Mouse (Mus musculus) heart, postnatal 0 days (tissue): ENCODE results near the gene Nav2. TPM values are rescaled to one million over a fixed set of nuclear protein-coding genes. Genes with fewer than 3 reads are reported as not detected.

Experiments used
- ATAC-seq: fragments of 200-750 bp; cut with Nextera tagmentation; 2 replicates; pipeline ENCODE4 v1.8.0; 2017; ENCODE audit warnings: low read depth, moderate number of reproducible peaks, moderate library complexity; ENCODE audit not compliant: insufficient read depth
- DNase-seq: peaks from one replicate; pipeline ENCODE4 v3.0.0-alpha.2; 2016; ENCODE audit warnings: low spot score
- H3K27ac ChIP-seq: fragments of 300-500 bp; sonication (generic); 2 replicates; pipeline ENCODE4 v1.5.1; 2014; ENCODE audit warnings: low read depth, mild to moderate bottlenecking
- H3K27me3 ChIP-seq: fragments of 300-500 bp; sonication (generic); 2 replicates; pipeline ENCODE4 v1.6.1; 2014; ENCODE audit warnings: low read length, mixed read lengths; ENCODE audit not compliant: control insufficient read depth, insufficient read depth
- H3K36me3 ChIP-seq: fragments of 300-500 bp; sonication (generic); replicated peaks from 2 replicates; pipeline ENCODE4 v1.6.1; 2014; ENCODE audit warnings: low read length, mixed read lengths; ENCODE audit not compliant: control insufficient read depth, insufficient read depth
- H3K4me1 ChIP-seq: fragments of 300-500 bp; sonication (generic); 2 replicates; pipeline ENCODE4 v1.6.1; 2014; ENCODE audit warnings: antibody characterized with exemption; ENCODE audit not compliant: control insufficient read depth, insufficient read depth
- H3K4me2 ChIP-seq: fragments of 300-500 bp; sonication (generic); 2 replicates; pipeline ENCODE4 v1.6.1; 2014; ENCODE audit warnings: low read depth, mild to moderate bottlenecking, low read length, moderate library complexity
- H3K4me3 ChIP-seq: fragments of 300-500 bp; sonication (generic); 2 replicates; pipeline ENCODE4 v1.5.1; 2014; ENCODE audit warnings: low read depth, low read length
- H3K9ac ChIP-seq: fragments of 300-500 bp; sonication (generic); replicated peaks from 2 replicates; pipeline ENCODE4 v1.6.1; 2014; ENCODE audit warnings: low read depth, low read length, mixed read lengths
- H3K9me3 ChIP-seq: fragments of 300-500 bp; sonication (generic); replicated peaks from 2 replicates; pipeline ENCODE4 v1.6.1; 2016; ENCODE audit warnings: low read length; ENCODE audit not compliant: control insufficient read depth
- CTCF ChIP-seq: IDR thresholded peaks from 2 replicates; pipeline ENCODE4 v1.5.1; 2016; ENCODE audit warnings: antibody characterized with exemption, control low read depth, low read depth
- EP300 ChIP-seq: IDR thresholded peaks from 2 replicates; pipeline ENCODE4 v1.6.1; 2016; ENCODE audit warnings: antibody characterized with exemption, low read depth
- WGBS: fragments of 180-500 bp; shearing (Covaris S2); extraction: QIAGEN DNeasy Blood & Tissue Kit; methylation state at CpG from one replicate; pipeline ENCODE4 v1.1.7; 2014; 5-methylcytosine and 5-hydroxymethylcytosine counted together
- polyA plus RNA-seq: library from polyadenylated mRNA; unstranded; fragments of >200 nt; fragmentation: Nextera tagmentation; extraction: Ambion mirVana; gene quantifications from 2 replicates; pipeline ENCODE4 v1.2.1, GENCODE M21; 2015
- total RNA-seq: library from RNA; depleted of rRNA; stranded (reverse); fragments of >200 nt; gene quantifications from 2 replicates; pipeline ENCODE4 v1.2.3, GENCODE M21; 2014; ENCODE audit warnings: low replicate concordance

The Nav2 gene
- total and polyA plus RNA-seq, 2 experiments from 2014 or later = 22.8 to 77.9 TPM

DNA sequence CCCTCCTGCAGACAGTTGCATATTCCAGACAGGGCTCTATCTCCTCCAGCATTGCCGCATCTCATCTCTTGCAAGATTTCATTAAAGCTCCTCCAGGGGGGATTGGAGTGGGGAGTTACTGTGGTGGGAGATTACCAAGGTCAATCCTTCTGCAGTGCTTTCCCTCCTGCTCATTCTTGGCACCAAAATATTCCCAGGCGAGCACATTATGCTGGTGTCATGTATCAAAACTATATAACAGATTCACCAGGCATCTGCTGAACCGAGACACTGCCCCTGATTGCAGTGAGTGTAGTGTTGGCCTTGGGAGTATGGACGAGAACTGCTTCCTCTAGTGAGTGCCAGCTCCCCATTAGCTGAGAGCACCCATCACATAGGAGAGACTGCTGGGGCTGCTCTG is 423.4 kb downstream of the Nav2 start:
- WGBS = 51% methylated on average over 4 of the region's 4 CpGs
- Histone ChIP-seq H3K4me2 (no peak overlapping the region), H3K36me3 (no peaks in the 10 kb centered on the region), H3K27me3 (no peaks in the 10 kb centered on the region), H3K4me1 (peaks cover 25% of the 10 kb centered on the region), H3K27ac (no peak overlapping the region), H3K4me3 (no peak overlapping the region), H3K9ac (no peak overlapping the region), H3K9me3 (no peaks in the 10 kb centered on the region)
- no peak for TF ChIP-seq CTCF
- TF ChIP-seq EP300 = no peak
- no peak for DNase-seq
- no peak for ATAC-seq

DNA sequence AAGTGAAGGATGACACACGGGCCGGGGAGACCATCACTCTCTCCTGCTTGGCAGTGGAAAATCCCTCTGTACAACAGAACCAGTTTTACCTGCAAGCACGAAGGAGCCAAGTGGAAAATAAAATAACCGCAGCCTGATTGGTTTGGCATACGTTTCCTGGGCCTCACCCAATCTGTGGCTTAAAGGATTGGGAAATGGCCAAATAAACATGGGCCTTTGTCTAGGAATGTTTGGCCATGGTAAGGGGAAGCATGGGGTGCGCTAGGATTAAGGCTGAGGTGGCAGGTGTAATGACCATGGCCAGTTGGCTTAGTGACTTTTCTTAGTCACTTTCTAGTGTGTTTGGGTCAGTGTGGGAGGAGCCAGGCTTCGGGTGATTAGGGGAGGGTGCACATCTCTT is 424.1 kb downstream of the Nav2 start:
- no peaks in the 10 kb centered on the region for H3K27me3 ChIP-seq
- H3K27ac ChIP-seq = no peak overlapping the region
- no peak for TF ChIP-seq EP300
- no peak for TF ChIP-seq CTCF
- 81% methylated on average over 7 of the region's 7 CpGs for WGBS
- no peak overlapping the region for H3K9ac ChIP-seq
- peaks cover 18% of the 10 kb centered on the region; the same call in 1 of the 2 replicates for H3K4me1 ChIP-seq
- no peak overlapping the region for H3K4me3 ChIP-seq
- no peak for ATAC-seq
- H3K4me2 ChIP-seq = no peak overlapping the region
- no peaks in the 10 kb centered on the region for H3K9me3 ChIP-seq
- H3K36me3 ChIP-seq = no peaks in the 10 kb centered on the region
- no peak for DNase-seq

DNA sequence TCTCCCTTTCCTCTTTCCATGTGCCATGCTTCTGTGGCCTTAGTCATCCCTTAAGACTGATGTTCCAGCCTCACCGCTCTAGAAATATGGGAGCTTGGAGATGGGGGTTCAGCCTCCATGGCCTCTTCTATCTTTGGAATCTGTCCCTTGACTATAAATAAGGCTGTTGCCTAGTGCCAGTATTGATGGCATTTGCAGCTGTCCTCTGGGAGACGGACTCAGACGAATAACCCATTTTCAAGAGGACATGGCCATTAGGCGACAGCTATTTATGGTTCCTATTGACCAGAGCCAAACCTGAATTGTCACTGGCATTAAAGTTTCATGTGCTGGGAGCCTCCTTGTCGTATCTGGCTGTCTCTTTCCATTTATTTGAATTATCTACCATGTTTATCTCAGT is 425.6 kb downstream of the Nav2 start:
- Histone ChIP-seq H3K9me3 (no peaks in the 10 kb centered on the region), H3K4me1 (peaks cover 18% of the 10 kb centered on the region; the same call in 1 of the 2 replicates), H3K4me3 (no peak overlapping the region), H3K4me2 (no peak overlapping the region), H3K27ac (no peak overlapping the region), H3K36me3 (no peaks in the 10 kb centered on the region), H3K27me3 (no peaks in the 10 kb centered on the region), H3K9ac (no peak overlapping the region)
- TF ChIP-seq CTCF = no peak
- TF ChIP-seq EP300 = no peak
- WGBS = 52% methylated on average over 5 of the region's 5 CpGs
- ATAC-seq = no peak
- DNase-seq = no peak

DNA sequence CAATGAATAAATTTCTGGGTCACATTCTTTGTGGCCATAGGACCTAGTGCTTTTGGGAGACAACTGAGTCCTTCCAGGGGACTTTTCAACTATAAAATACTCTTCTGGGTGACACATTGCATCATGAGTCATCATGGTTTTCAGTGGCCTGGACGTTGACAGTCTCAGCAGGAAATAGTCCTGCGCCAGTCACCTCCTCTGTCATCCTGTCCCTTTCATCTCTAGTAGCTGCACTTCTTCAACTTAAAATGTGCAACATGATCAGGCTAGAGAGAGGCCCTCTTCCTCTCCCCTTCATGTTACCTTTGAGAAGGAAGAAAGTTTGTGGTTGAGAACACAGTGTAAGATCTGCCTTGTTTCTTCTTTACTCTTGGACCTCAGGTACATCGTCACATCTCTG is 426.5 kb downstream of the Nav2 start:
- 57% methylated on average over 3 of the region's 3 CpGs for WGBS
- no peak for DNase-seq
- no peak for TF ChIP-seq EP300
- TF ChIP-seq CTCF = no peak
- no peak for ATAC-seq
- H3K4me2 ChIP-seq = no peak overlapping the region
- H3K27ac ChIP-seq = no peak overlapping the region
- no peaks in the 10 kb centered on the region for H3K27me3 ChIP-seq
- H3K9ac ChIP-seq = no peak overlapping the region
- peaks cover 18% of the 10 kb centered on the region; the same call in 1 of the 2 replicates for H3K4me1 ChIP-seq
- H3K4me3 ChIP-seq = no peak overlapping the region
- no peaks in the 10 kb centered on the region for H3K9me3 ChIP-seq
- H3K36me3 ChIP-seq = no peaks in the 10 kb centered on the region

DNA sequence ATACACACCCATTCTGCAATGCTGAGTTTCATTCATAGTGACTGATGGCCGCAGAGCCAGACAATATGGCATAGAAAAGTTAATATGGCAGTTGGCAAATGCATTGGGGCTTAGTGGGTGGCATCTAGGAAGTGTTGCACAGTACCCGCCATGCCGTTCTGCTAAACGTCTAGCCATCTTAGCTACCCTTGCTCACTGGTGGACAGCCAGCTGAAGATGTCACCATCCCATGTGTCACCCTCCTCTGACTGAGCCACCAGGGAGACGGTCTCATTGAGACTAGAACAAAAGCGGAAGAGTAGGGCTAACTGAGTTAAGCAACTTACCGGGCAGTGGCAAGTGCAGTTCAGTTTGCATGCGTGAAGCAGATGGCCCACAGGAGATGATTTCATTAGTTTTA is 428.2 kb downstream of the Nav2 start:
- DNase-seq = no peak
- H3K27me3 ChIP-seq = no peaks in the 10 kb centered on the region
- H3K4me2 ChIP-seq = no peak overlapping the region
- no peak overlapping the region for H3K9ac ChIP-seq
- peaks cover 29% of the 10 kb centered on the region for H3K4me1 ChIP-seq
- no peaks in the 10 kb centered on the region for H3K9me3 ChIP-seq
- TF ChIP-seq EP300 = no peak
- TF ChIP-seq CTCF = no peak
- H3K4me3 ChIP-seq = no peak overlapping the region
- 71% methylated on average over 8 of the region's 8 CpGs for WGBS
- H3K36me3 ChIP-seq = no peaks in the 10 kb centered on the region
- ATAC-seq = no peak
- H3K27ac ChIP-seq = no peak overlapping the region

DNA sequence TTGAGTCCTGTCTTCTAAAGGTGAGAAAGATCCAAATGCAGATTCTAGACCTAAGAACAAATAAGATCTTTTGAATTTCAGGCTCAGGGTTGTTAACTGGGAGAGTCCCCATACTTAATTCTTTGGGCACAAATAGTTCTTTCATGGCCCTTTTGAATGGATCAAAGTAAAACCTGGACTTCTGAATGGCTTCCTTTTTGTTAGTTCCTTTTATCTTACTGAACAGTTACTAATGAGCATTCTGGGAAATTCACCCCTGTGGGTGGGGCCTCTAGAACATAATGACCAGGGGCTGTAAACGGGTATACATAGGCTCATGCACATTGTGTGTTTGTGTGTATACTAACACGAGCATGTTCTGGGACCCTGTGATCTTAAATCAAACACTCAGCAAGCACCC is 429.2 kb downstream of the Nav2 start:
- Histone ChIP-seq H3K9me3 (no peaks in the 10 kb centered on the region), H3K4me2 (no peak overlapping the region), H3K27me3 (no peaks in the 10 kb centered on the region), H3K4me1 (peaks cover 39% of the 10 kb centered on the region), H3K36me3 (no peaks in the 10 kb centered on the region), H3K4me3 (no peak overlapping the region), H3K9ac (no peak overlapping the region), H3K27ac (no peak overlapping the region)
- 40% methylated on average over 2 of the region's 2 CpGs for WGBS
- ATAC-seq (no peak), DNase-seq (no peak)
- TF ChIP-seq CTCF = no peak
